Mouse (Mus musculus) liver, adult 2 months (tissue): Measurements from ENCODE around the gene Fam207a. TPM values are rescaled to one million over a fixed set of nuclear protein-coding genes. Genes with fewer than 3 reads are reported as not detected.

ENCODE experiments used
- DNase-seq: peaks from one replicate; pipeline ENCODE4 v3.0.0-alpha.2; 2011; ENCODE audit warnings: low read depth, low spot score; ENCODE audit errors: extremely low read depth
- H3K27ac ChIP-seq: fragments of 200-500 bp; replicated peaks from 2 replicates; pipeline ENCODE4 v1.5.1; 2012; ENCODE audit warnings: low read depth, mild to moderate bottlenecking, control low read depth, inconsistent platforms, low read length; ENCODE audit not compliant: insufficient read depth
- H3K27me3 ChIP-seq: fragments of 200-500 bp; 2 replicates; pipeline ENCODE4 v1.6.1; 2012; ENCODE audit warnings: mild to moderate bottlenecking, moderate library complexity, low read length, inconsistent platforms; ENCODE audit not compliant: control insufficient read depth, insufficient read depth
- H3K36me3 ChIP-seq: fragments of 200-500 bp; 2 replicates; pipeline ENCODE4 v1.6.1; 2012; ENCODE audit warnings: low read length, inconsistent platforms; ENCODE audit not compliant: control insufficient read depth, insufficient read depth
- H3K4me1 ChIP-seq: fragments of 200-500 bp; 2 replicates; pipeline ENCODE4 v1.6.1; 2011; ENCODE audit warnings: low read length; ENCODE audit not compliant: control insufficient read depth, insufficient read depth
- H3K4me3 ChIP-seq: fragments of 200-500 bp; 2 replicates; pipeline ENCODE4 v1.5.1; 2011; ENCODE audit warnings: low read depth, mild to moderate bottlenecking, control low read depth, low read length, moderate library complexity; ENCODE audit not compliant: insufficient read depth
- H3K79me2 ChIP-seq: fragments of 200-500 bp; 2 replicates; pipeline ENCODE4 v1.6.1; 2012; ENCODE audit warnings: inconsistent platforms, mild to moderate bottlenecking, low read length, moderate library complexity; ENCODE audit not compliant: control insufficient read depth, insufficient read depth
- H3K9ac ChIP-seq: fragments of 200-500 bp; 2 replicates; pipeline ENCODE4 v1.6.1; 2012; ENCODE audit warnings: low read depth, mild to moderate bottlenecking, control low read depth, inconsistent platforms, low read length
- CTCF ChIP-seq: fragments of 200-500 bp; IDR thresholded peaks from 2 replicates; pipeline ENCODE4 v1.5.1; 2011; ENCODE audit warnings: low read depth, low read length, control low read depth
- POLR2A ChIP-seq: fragments of 200-500 bp; IDR thresholded peaks from 2 replicates; pipeline ENCODE4 v1.6.1; 2011; ENCODE audit warnings: low read length, control low read depth; ENCODE audit not compliant: insufficient read depth; ENCODE audit errors: extremely low read depth
- WGBS: fragments of 180-500 bp; shearing (Covaris S2); methylation state at CpG from one replicate; pipeline ENCODE4 v1.1.7; 2018; 5-methylcytosine and 5-hydroxymethylcytosine counted together
- polyA plus RNA-seq: library from polyadenylated mRNA; depleted of rRNA; stranded (reverse); fragments of >200 nt; gene quantifications from 2 replicates; pipeline ENCODE4 v1.2.3, GENCODE M21; 2012
- total RNA-seq: library from RNA; depleted of rRNA; stranded (reverse); fragments of >200 nt; gene quantifications from 2 replicates; pipeline ENCODE4 v1.2.3, GENCODE M21; 2014

The Fam207a gene
- total and polyA plus RNA-seq, 2 experiments = 12.7 to 27.3 TPM

DNA sequence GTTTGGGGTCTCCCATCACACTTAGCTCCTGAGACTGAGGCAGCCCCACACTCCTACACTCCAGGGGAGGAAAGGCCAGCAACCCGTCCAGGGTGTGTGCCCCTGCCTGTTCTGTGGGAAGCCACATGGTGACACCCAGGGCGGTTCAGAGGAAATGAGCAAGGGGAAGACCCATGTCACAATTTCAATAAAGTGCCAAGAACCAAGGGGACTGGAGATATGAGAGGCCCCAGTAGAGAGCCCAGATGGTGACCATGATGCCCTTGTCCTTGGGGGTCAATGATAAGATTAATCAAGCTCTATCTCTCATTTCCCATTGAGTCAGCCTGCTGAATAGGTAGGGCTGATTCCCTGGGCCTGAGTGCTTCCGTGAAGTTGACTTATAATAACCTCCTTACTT is 3.6 kb upstream of the Fam207a start:
- H3K79me2 ChIP-seq = peaks cover 6% of the 10 kb centered on the region; the same call in 1 of the 2 replicates
- no peaks in the 10 kb centered on the region for H3K36me3 ChIP-seq
- no peak overlapping the region for H3K9ac ChIP-seq
- no peak for TF ChIP-seq POLR2A
- no peak for TF ChIP-seq CTCF
- peak overlapping the region; percentile 52 for H3K27ac ChIP-seq
- H3K4me3 ChIP-seq = no peak overlapping the region
- no peaks in the 10 kb centered on the region for H3K27me3 ChIP-seq
- peaks cover 18% of the 10 kb centered on the region for H3K4me1 ChIP-seq
- WGBS = 68% methylated on average over 3 of the region's 3 CpGs
- no peak for DNase-seq

DNA sequence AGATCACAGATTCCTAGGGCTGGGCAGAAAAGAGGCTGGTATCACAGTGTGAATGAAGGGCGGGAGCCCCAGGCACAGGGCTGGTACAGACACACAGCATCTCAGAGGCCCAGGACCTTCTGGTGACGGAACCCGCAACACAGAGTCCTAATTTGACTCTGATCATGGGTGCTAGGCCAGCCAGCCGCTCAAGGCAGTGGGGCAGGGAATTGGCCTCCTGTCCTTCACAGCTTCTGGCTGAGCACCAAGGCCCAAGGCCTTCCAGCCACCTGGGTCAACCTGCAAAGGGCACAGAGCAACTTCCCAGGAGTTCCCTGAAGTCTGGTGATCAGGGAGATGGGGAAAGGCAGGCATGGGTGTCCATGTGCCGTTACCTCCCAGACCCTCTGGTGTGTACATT is 2.2 kb upstream of the Fam207a start:
- Histone ChIP-seq H3K36me3 (no peaks in the 10 kb centered on the region), H3K4me1 (peaks cover 20% of the 10 kb centered on the region), H3K4me3 (no peak overlapping the region), H3K79me2 (peaks cover 6% of the 10 kb centered on the region; the same call in 1 of the 2 replicates), H3K27me3 (no peaks in the 10 kb centered on the region), H3K9ac (peak overlapping the region; percentile 26; the same call in 1 of the 2 replicates), H3K27ac (peak overlapping the region; percentile 85)
- 36% methylated on average over 5 of the region's 5 CpGs for WGBS
- peak; percentile 90 for DNase-seq
- TF ChIP-seq CTCF (no peak), POLR2A (no peak)

DNA sequence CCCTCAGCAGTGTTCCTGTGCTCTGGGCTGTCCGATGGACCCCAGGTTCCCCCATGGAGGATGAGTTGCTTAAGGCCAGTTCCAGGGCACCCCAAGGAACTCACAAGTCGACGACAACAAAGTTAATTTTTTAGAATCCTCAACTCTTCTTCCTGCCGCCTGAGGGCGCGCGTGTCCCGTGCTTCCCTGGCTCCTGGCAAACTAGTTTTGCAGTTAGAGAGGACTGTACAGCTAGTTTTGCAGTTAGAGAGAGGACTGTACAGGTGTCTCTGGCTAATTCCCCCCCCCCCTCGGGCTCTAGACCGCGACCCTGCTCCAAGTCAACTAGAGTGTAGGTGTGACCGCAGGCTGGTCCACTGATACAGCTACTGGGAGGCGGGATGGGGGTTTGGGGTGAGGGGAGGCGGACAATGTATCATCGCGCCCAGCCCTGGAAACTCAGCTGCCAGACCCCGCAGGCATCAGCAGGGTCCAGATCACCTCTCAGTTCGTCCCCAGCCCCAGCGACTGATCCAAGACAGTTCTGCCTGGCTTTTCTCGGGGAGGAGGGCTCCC is 1.6 kb upstream of the Fam207a start:
- no peak overlapping the region for H3K4me3 ChIP-seq
- H3K4me1 ChIP-seq = peaks cover 20% of the 10 kb centered on the region
- H3K27me3 ChIP-seq = no peaks in the 10 kb centered on the region
- peak overlapping the region; percentile 85 for H3K27ac ChIP-seq
- H3K36me3 ChIP-seq = no peaks in the 10 kb centered on the region
- peak; percentile 77 for DNase-seq
- peaks cover 6% of the 10 kb centered on the region; the same call in 1 of the 2 replicates for H3K79me2 ChIP-seq
- TF ChIP-seq CTCF = peak; percentile 95
- TF ChIP-seq POLR2A = no peak
- H3K9ac ChIP-seq = peak overlapping the region; percentile 57; the same call in 1 of the 2 replicates
- 24% methylated on average over 20 of the region's 20 CpGs for WGBS

DNA sequence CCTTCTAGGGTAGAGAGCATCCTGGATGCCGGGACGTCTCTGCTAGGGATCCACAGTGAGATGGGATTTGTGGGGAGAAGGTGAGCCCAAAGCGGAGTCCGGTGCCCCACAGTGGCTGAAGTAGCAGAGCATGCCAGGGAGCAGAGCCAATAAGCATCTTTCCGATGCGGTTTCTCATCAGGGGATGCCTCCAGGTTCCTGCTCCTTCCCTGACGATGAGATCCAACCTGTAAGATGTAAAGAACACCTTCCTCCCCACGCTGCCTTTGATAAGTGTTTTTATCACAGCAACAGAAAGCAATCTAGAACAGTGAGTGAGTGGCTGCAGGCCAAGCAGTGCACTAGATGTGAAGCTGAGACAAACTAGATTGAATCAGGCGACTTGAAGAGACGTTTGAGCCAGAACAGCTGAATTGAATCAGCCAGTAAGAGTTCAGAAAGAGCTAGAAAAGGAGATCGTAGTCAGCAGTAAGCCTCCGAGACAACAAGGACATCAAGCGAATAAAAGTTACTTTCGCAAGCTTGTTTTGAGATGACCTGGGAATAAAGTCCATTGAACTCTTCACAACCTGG is 880 bp upstream of the Fam207a start:
- H3K9ac ChIP-seq = peak overlapping the region; percentile 84
- peak overlapping the region; percentile 95 for H3K27ac ChIP-seq
- 15% methylated on average over 14 of the region's 14 CpGs for WGBS
- no peaks in the 10 kb centered on the region for H3K36me3 ChIP-seq
- TF ChIP-seq CTCF (no peak), POLR2A (no peak)
- no peaks in the 10 kb centered on the region for H3K27me3 ChIP-seq
- peaks cover 23% of the 10 kb centered on the region for H3K4me1 ChIP-seq
- peak; percentile 97 for DNase-seq
- H3K79me2 ChIP-seq = peaks cover 6% of the 10 kb centered on the region; the same call in 1 of the 2 replicates
- peak overlapping the region; percentile 78 for H3K4me3 ChIP-seq

DNA sequence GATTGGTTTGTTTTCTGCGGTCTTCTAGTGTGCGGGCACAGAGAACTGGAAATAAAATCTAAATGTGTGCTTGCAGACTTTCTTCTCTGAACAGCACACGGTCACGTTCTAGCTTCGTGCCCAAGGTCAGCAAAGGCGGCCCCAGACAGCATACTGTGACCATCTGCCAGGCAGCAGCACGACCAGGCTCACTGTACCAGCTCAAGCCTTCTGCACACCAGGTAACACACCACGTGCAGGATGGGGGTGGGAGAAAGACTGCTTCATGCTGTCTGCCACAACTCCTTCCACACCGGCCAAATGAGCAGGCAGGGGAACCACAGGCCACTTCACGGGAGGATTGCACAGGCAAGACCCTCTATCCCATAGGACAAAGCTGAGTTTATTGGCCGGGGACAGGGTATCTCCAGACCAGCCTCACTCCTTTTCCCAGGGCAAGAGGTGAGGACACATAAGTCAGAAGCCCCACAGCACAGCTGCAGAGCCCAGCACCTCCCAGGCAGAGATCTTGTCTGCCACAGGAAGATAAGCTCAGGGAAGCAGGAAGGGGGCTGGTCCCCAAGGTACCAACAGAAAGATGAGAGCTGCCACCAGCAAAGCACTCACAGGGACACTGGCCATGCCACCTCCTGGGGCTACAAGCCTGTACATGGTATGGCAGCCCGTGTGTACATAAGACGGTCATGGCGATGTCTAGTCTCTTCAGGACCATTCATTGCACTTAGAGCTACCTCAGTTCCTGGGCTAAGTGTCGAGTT is 5.2 kb downstream of the Fam207a start:
- 40% methylated on average over 15 of the region's 15 CpGs for WGBS
- peaks cover 39% of the 10 kb centered on the region for H3K4me1 ChIP-seq
- no peak overlapping the region for H3K4me3 ChIP-seq
- peak overlapping the region; percentile 75 for H3K27ac ChIP-seq
- H3K79me2 ChIP-seq = peaks cover 15% of the 10 kb centered on the region; the same call in 1 of the 2 replicates
- H3K27me3 ChIP-seq = no peaks in the 10 kb centered on the region
- peak overlapping the region; percentile 35 for H3K9ac ChIP-seq
- no peak for TF ChIP-seq POLR2A
- TF ChIP-seq CTCF = no peak
- no peaks in the 10 kb centered on the region for H3K36me3 ChIP-seq
- peak; percentile 90 for DNase-seq
